Mouse (Mus musculus) heart, postnatal 25 days (tissue): ENCODE measurements around the gene Pde2a. TPM values are rescaled to one million over a fixed set of nuclear protein-coding genes. Genes with fewer than 3 reads are reported as not detected.
A peak's percentile ranks its signal among the peaks of the same experiment; 100 is the strongest.

ENCODE experiments used
- DNase-seq: peaks from one replicate; pipeline ENCODE4 v3.0.0; 2022; ENCODE audit warnings: low spot score
- intact Hi-C: fragments of 180-260 bp; cut with DNase I; formaldehyde crosslinking; loops from one replicate; pipeline ENCODE4 v1.15.1; 2025
- total RNA-seq, 2 experiments: library from RNA; stranded (reverse); gene quantifications; 2 replicates each; pipeline ENCODE4 v1.2.3; 2021

Pde2a gene
- total RNA-seq, 2 experiments from 2014 or later = 63.6 to 65.9 TPM

GRCm38 (mm10) chr7:101499701-101500100 lies 78.2 kb downstream of the Pde2a start:
- intact Hi-C loops = no loop called here
- no peak for DNase-seq

DNA sequence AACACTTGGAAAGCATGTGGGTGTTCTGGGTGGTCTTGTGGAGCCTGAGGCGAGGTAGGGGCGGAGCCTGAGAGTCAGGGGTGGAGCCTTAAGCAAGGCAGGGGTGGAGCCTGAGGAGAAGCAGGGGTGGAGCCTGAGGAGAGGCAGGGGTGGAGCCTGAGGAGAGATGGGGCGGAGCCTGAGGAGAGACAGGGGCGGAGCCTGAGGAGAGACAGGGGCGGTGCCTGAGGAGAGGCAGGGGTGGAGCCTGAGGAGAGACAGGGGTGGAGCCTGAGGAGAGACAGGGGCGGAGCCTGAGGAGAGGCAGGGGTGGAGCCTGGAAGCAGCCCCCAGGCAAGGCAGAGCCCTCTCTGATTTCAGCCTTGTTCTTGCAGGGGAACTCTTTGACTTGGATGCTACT lies 79.7 kb downstream of the Pde2a start:
- no peak for DNase-seq
- intact Hi-C loops = no loop called here

DNA sequence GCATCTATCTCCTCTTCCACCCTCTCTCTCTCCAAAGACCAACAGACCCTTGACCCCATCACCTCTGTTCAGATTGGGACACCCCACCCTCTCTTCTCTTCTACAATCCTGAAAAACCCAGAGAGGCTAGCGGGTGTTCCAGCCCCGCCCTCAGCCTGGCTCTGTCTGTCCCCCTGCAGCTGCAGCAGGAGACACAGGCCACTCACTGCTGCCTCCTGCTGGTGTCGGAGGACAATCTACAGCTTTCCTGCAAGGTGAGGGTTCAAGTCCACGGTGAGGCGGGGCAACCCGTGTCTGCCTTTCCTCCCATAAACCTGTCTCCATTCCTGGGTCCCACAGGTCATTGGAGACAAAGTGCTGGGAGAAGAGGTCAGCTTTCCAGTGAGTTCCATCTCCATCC lies 80.2 kb downstream of the Pde2a start:
- no peak for DNase-seq
- intact Hi-C loops = loop anchor here (2.0 kb wide), 1 partner anchor 39 kb away; no protein-coding TSS in a partner anchor

DNA sequence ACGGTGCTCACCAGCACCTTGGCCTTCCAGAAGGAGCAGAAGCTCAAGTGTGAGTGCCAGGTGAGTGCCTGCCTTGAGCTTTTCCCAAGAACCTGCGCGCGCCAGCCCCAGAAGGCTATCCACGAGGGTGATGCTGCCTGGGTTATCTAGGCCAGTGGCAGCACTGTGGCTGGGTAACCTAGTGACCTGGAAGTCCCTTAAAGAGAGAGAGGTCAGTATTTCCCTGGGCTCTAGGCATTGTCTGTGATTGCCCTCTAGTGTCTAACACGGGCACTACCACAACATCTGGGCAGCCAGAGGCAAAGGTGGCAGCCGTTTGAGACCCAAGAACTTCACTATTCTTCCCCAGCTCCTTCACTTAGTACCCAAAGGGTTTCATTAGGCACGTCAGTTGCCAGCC lies 81.9 kb downstream of the Pde2a start:
- DNase-seq = peak; percentile 47
- intact Hi-C loops = loop anchor here (1.0 to 2.0 kb wide), 2 partner anchors 37 to 53 kb away; no protein-coding TSS in a partner anchor

GRCm38 (mm10) chr7:101503803-101504202 lies 82.3 kb downstream of the Pde2a start:
- intact Hi-C loops = loop anchor here (1.0 to 2.0 kb wide), 2 partner anchors 37 to 54 kb away; no protein-coding TSS in a partner anchor
- DNase-seq = no peak

DNA sequence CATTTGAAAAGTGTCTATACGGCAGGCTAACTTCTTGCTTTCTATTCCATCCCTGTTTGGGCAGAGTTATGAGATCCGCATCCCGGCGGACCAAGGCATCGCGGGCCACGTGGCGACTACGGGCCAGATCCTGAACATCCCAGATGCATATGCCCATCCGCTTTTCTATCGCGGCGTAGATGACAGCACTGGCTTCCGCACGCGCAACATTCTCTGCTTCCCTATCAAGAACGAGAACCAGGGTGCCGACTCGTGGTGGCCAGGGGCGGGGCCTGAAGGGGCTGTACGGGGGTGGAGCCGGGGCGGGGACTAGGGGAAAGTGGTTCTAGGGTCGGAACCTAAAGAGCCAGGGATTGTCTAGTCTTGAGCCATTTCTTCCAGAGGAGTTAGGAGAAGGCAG lies 83.0 kb downstream of the Pde2a start:
- DNase-seq = no peak
- intact Hi-C loops = no loop called here

DNA sequence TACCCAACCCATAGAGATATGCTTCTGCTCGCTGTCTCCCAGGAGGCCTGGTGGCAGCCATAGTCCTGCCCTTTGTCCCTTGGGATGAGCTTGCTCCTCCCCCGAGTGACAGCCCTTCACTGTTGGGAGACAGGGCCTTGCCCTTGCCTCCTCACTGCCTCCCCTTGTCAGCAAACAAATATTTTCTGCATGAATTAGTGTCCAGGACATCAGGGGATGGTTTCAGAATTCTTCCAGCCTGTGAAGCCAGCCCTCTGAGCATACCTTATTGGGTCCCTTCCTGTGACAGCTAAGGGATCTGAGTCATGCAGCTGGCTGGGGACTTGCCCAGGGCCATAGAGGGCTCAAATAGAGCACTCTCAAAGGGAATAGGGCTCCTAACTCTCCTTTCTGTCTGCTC lies 87.7 kb downstream of the Pde2a start:
- intact Hi-C loops = no loop called here
- no peak for DNase-seq

DNA sequence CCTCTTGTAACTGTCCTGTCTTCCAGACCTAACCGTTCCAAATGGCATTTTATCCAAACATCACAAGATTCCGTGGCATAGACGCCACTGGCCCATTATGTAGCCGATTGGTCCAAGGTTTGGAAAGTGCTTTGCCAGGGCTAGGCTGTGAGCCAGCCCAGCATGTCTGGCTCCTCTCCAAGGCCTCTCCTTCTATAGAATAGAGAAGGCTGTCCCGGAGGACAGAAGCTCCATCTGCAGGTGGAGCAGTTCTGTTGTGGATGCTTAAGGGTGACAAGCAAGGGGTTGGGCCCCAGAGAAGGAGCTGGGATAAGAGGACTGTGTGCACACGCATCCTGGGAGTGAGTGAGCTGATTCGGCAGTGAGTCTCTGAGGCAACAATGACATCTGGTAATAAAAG lies 92.2 kb downstream of the Pde2a start:
- no peak for DNase-seq
- intact Hi-C loops = no loop called here

GRCm38 (mm10) chr7:101514768-101515167 lies 93.3 kb downstream of the Pde2a start:
- intact Hi-C loops = no loop called here
- DNase-seq = no peak

DNA sequence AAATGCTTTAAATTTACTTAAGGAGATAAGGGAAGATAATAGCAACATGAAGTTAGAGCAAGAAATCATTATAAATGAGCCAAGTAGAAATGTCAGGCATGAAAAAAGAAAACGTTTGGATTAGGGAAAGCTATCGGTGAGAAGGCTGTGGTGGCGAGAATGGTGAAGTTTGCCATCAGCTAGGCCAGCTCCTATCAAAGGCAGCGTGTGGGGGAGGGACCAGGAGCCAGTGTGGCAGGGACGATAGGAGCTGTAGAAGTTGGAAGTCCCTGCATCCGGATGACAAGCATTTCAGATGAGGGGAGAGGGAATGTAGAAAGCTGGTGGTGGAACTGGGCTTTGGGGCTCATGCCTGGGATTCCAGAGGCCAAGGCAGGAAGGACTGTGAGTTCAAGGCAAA lies 93.8 kb downstream of the Pde2a start:
- DNase-seq = no peak
- intact Hi-C loops = no loop called here

- intact Hi-C loops = no loop called here
- DNase-seq = no peak
Observed at GRCm38 (mm10) chr7:101516460-101516859, 95.0 kb downstream of the Pde2a start.

- intact Hi-C loops = no loop called here
- DNase-seq = no peak
Observed at GRCm38 (mm10) chr7:101521696-101522095, 100.2 kb downstream of the Pde2a start.

- DNase-seq = no peak
- intact Hi-C loops = no loop called here
Observed at GRCm38 (mm10) chr7:101523205-101523604, 101.7 kb downstream of the Pde2a start.

DNA sequence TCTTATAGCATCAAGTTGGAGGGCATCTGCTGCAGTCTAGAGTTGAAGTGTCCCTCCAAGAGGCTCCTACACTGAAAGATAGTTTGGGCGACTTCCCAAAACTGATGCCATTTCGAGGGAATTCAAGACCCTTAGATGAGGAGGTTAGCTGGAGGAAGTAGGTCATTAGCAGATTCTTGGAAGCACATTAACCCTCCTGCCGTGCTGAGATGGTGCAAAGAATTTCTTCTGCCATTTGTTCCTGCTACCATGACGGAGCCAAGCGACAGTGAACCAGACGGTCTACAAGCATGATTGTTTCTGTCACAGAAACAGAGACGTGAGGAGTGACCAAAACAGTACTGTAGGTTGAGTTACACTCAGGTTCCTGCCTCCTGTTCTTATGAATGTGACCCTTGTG lies 105.0 kb downstream of the Pde2a start:
- intact Hi-C loops = no loop called here
- DNase-seq = no peak

- no peak for DNase-seq
- intact Hi-C loops = no loop called here
Observed at GRCm38 (mm10) chr7:101534428-101534827, 112.9 kb downstream of the Pde2a start.

DNA sequence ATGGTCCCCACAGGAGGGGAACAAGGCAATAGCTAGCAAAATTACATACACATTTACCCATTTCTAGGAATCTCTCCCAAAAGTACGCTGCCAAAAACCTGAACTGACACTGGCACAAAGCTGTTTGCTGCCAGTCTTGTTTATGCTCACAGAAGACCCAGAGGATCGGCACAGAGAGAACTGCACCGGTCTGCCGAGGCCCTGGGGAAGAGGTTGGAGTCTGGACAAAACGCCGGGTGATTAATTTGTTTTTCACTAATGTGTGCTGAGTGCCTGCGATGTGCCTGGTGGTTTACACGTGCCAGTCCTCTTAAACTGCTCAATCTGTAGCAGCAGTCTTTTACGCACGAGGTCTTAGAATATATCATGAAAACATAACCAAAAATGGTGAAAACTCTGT lies 113.6 kb downstream of the Pde2a start:
- intact Hi-C loops = no loop called here
- DNase-seq = no peak

GRCm38 (mm10) chr7:101535517-101535916 lies 114.0 kb downstream of the Pde2a start:
- intact Hi-C loops = no loop called here
- no peak for DNase-seq

DNA sequence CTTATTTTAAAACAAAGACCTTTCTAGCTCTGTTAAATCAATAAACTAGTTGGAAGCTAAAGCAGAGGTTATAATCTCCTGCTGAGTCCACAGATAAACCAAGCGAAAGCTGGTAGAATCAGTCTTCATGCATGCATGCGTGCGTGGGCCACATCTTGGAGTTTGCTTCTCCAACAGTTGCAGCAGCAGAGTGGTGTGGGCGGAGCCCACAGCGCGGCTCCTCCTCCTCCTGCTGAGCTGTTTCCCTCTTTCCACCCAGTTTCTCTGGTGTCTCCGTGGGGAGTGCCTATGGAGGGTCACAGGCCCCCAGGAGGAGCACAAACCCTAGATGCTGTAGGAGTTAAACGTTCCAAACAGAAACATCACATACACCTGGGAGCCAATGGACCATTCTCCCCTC lies 116.0 kb downstream of the Pde2a start:
- intact Hi-C loops = no loop called here
- no peak for DNase-seq

- no peak for DNase-seq
- intact Hi-C loops = loop anchor here (1.0 kb wide), 1 partner anchor 88 kb away; no protein-coding TSS in a partner anchor
Observed at GRCm38 (mm10) chr7:101538141-101538933, 116.8 kb downstream of the Pde2a start.

DNA sequence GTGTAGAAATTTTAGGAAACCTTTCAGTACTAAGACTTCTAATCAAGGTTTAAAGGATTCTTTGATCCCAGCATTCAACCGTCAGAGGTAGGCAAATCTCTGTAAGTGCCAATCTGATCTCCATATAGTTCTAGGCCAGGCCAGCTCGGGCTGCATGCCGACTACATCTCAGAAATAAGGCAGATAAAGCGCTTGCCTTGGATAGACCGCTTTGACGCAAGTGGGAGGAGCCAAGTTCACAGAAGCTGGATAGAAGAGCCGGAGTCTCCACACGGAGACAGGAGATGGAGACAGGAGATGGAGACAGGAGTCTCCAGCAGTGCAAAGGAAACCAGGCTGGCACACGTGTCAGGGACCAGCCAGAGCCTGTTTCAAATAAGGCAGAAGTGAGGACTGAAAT lies 118.3 kb downstream of the Pde2a start:
- DNase-seq = no peak
- intact Hi-C loops = loop anchor here (2.0 to 5.0 kb wide), 2 partner anchors 37 to 112 kb away; no protein-coding TSS in a partner anchor

DNA sequence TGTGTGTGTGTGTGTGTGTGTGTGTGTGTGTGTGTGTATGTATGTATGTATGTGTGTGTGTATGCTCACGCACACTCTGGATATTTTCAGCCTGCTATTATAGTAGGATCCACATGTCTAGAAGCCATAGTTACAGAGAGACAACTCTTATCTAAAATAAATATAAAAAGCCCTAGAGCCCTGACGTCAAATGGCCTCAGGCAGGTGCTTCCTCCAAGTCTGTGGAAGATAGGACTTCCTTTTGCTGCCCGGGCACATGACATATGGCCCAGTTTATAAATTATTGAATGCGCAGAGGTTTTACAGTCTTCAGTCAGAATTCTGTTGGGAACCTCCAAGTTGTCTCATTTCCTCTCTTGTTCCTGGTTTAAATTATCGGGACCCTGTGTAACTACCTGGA lies 119.2 kb downstream of the Pde2a start:
- intact Hi-C loops = loop anchor here (2.0 to 5.0 kb wide), 2 partner anchors 38 to 113 kb away; no protein-coding TSS in a partner anchor
- DNase-seq = no peak

- DNase-seq = no peak
- intact Hi-C loops = loop anchor here (2.0 to 5.0 kb wide), 2 partner anchors 38 to 114 kb away; no protein-coding TSS in a partner anchor
Observed at GRCm38 (mm10) chr7:101541132-101541531, 119.6 kb downstream of the Pde2a start.
